Comparison of ENCODE assay signal across 9 mouse cellular contexts in the genomic region with DNA sequence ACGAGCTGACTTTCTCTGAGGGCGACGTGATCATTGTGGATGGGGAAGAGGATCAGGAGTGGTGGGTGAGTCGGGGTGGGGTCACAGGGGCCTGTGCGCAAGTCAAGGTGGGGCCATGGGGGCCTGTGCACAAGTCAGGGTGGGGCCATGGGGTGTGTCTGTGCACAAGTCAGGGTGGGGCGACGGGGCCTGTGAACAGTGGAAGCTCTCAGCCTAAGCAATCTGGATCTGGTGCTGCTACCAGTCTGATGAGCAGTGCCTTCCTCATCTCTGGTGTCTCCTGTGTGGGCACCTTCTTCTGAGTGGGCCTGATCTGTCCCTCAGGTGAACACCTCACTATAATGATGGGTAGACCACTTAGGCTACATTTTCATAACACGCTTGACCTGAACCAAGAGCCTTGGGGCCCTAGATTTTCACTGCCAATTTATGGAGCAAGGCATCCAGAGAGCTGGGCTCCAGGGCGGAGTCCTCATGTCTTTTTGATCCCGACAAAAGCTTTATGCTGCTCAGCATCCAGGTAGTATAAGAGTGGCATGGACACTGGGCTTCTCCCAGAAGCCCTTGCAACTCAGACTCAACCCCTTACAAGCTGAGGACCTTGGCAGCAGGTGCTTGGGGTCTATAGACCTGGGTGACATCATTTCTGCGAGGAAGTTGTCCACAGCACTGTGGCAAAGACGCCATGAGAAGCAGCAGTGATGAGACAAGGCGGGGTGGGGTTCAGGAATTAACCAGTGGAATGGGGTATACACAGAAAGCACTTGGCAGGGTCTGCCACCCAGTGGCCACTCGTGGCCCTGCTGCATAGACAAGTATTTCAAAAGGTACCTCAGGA. TPM values are rescaled to one million over a fixed set of nuclear protein-coding genes. Genes with fewer than 3 reads are reported as not detected.
DNase-seq lines count a peak whose midpoint lies in the region; ATAC-seq lines count a peak whose summit lies in the region.
"Had no signal": no experiment of that assay in that cellular context is flagged by ENCODE, and none has a peak within 500 bp of the region (broad histone marks: within the 10 kb centered on the region; RNA-seq: fewer than 3 reads in every experiment).

No protein-coding gene starts in this region.

- H3K27me3 ChIP-seq in hindbrain, embryonic 14.5 days (ENCODE audit: control insufficient read depth, insufficient read depth, low read length): no peaks in the 10 kb centered on the region
- H3K27me3 ChIP-seq in lung, embryonic 16.5 days (ENCODE audit: control insufficient read depth, insufficient read depth, low read depth, low read length): no peaks in the 10 kb centered on the region
- H3K27me3 ChIP-seq: megakaryocyte, embryonic 14.5 days had no signal

- DNase-seq in R1 (ENCODE audit: low read depth, low spot score): peak; percentile 76
- peak; percentile 82 to 84 for DNase-seq in cerebellum, postnatal 14 days
- peak; percentile 62 to 76 for DNase-seq in frontal cortex, postnatal 36 days (ENCODE audit: low spot score in 2 of 2)
- peak; percentile 79 for DNase-seq in hindbrain, embryonic 14.5 days (ENCODE audit: low spot score)
- DNase-seq in layer of hippocampus, postnatal 14 days (ENCODE audit: low spot score in 2 of 2): peak; percentile 54 to 74
- DNase-seq in retina, postnatal 7 days (ENCODE audit: low read depth, low spot score): peak; percentile 38

- H3K27ac ChIP-seq in hindbrain, embryonic 14.5 days: no peak overlapping the region
- no peak overlapping the region for H3K27ac ChIP-seq in lung, embryonic 16.5 days (ENCODE audit: low read length)

- no peak overlapping the region for H3K9ac ChIP-seq in hindbrain, embryonic 14.5 days
- no peak overlapping the region for H3K9ac ChIP-seq in lung, embryonic 16.5 days (ENCODE audit: low read length)

- no peaks in the 10 kb centered on the region for H3K4me1 ChIP-seq in hindbrain, embryonic 14.5 days (replicated peaks; ENCODE audit: control insufficient read depth, insufficient read depth, low read length)
- H3K4me1 ChIP-seq in lung, embryonic 16.5 days (replicated peaks; ENCODE audit: control insufficient read depth, insufficient read depth, low read length): no peaks in the 10 kb centered on the region

- H3K36me3 ChIP-seq in hindbrain, embryonic 14.5 days (replicated peaks; ENCODE audit: control insufficient read depth, insufficient read depth): peaks cover 94% of the 10 kb centered on the region
- peaks cover 18% of the 10 kb centered on the region for H3K36me3 ChIP-seq in lung, embryonic 16.5 days (ENCODE audit: control insufficient read depth, insufficient read depth, low read length)

- ATAC-seq in hindbrain, embryonic 14.5 days (ENCODE audit: low FRiP score): peak; percentile 86
- peak; percentile 71 for ATAC-seq in lung, embryonic 16.5 days (ENCODE audit: low read depth)
- no peak for ATAC-seq in erythroblast, adult 5-6 weeks (replicated peaks; ENCODE audit: low FRiP score, poor library complexity, severe bottlenecking)

- WGBS in hindbrain, embryonic 14.5 days: 74% methylated on average over 14 of the region's 14 CpGs
- WGBS in lung, embryonic 16.5 days: 75% methylated on average over 14 of the region's 14 CpGs

- no peak overlapping the region for H3K4me3 ChIP-seq in hindbrain, embryonic 14.5 days (replicated peaks; ENCODE audit: low read length)
- no peak overlapping the region for H3K4me3 ChIP-seq in lung, embryonic 16.5 days (ENCODE audit: low read length)
- H3K4me3 ChIP-seq: megakaryocyte, embryonic 14.5 days had no signal

- H3K4me2 ChIP-seq in hindbrain, embryonic 14.5 days (replicated peaks): no peak overlapping the region
- no peak overlapping the region for H3K4me2 ChIP-seq in lung, embryonic 16.5 days (ENCODE audit: low read depth, low read length)

- H3K9me3 ChIP-seq in hindbrain, embryonic 14.5 days (ENCODE audit: control insufficient read depth, low read length): no peaks in the 10 kb centered on the region
- H3K9me3 ChIP-seq in lung, embryonic 16.5 days (ENCODE audit: control insufficient read depth, low read length): no peaks in the 10 kb centered on the region
- H3K9me3 ChIP-seq: megakaryocyte, embryonic 14.5 days had no signal

RNA-seq across cellular contexts. Expression of a gene that starts 19.0 kb away (rescaled TPM):
- polyA plus RNA-seq in hindbrain, embryonic 14.5 days (2014; fragmentation: Nextera tagmentation; extraction: Ambion mirVana): 88.1 and 88.5 TPM in 2 replicates
- total RNA-seq in layer of hippocampus, postnatal 14 days (2021): 10 to 100 TPM; 51.3 to 64.0 TPM
- 112 and 115 TPM in 2 replicates for polyA plus RNA-seq in lung, embryonic 16.5 days (2015; fragmentation: Nextera tagmentation; extraction: Ambion mirVana)
- 43.8 and 52.7 TPM in 2 replicates for total RNA-seq in erythroblast, adult 5-6 weeks (2015; ENCODE audit: low replicate concordance)
- 11.8 and 19.7 TPM in 2 replicates for total RNA-seq in erythroblast, adult 5-6 weeks (2017; ENCODE audit: low replicate concordance)

RNA-seq across cellular contexts. Expression of a gene that starts 19.9 kb away (rescaled TPM):
- 37.3 and 37.4 TPM in 2 replicates for polyA plus RNA-seq in hindbrain, embryonic 14.5 days (2014; fragmentation: Nextera tagmentation; extraction: Ambion mirVana)
- total RNA-seq in layer of hippocampus, postnatal 14 days (2021): 10 to 100 TPM; 38.9 to 39.7 TPM
- 50.2 and 57.8 TPM in 2 replicates for polyA plus RNA-seq in lung, embryonic 16.5 days (2015; fragmentation: Nextera tagmentation; extraction: Ambion mirVana)
- total RNA-seq in erythroblast, adult 5-6 weeks (2015; ENCODE audit: low replicate concordance): 11.7 and 14.0 TPM in 2 replicates
- 6.8 and 12.7 TPM in 2 replicates for total RNA-seq in erythroblast, adult 5-6 weeks (2017; ENCODE audit: low replicate concordance)

RNA-seq across cellular contexts. Expression of a gene that starts 50.0 kb away (rescaled TPM):
- 28.4 and 36.5 TPM in 2 replicates for polyA plus RNA-seq in hindbrain, embryonic 14.5 days (2014; fragmentation: Nextera tagmentation; extraction: Ambion mirVana)
- 10 to 100 TPM; 17.6 to 19.2 TPM for total RNA-seq in layer of hippocampus, postnatal 14 days (2021)
- polyA plus RNA-seq in lung, embryonic 16.5 days (2015; fragmentation: Nextera tagmentation; extraction: Ambion mirVana): 70.1 and 77.2 TPM in 2 replicates
- total RNA-seq in erythroblast, adult 5-6 weeks (2015; ENCODE audit: low replicate concordance): 11.1 and 15.9 TPM in 2 replicates
- 5.4 and 7.3 TPM in 2 replicates for total RNA-seq in erythroblast, adult 5-6 weeks (2017; ENCODE audit: low replicate concordance)
